Mouse (Mus musculus): ENCODE results near the gene Txndc16.

Txndc16 gene

DNA sequence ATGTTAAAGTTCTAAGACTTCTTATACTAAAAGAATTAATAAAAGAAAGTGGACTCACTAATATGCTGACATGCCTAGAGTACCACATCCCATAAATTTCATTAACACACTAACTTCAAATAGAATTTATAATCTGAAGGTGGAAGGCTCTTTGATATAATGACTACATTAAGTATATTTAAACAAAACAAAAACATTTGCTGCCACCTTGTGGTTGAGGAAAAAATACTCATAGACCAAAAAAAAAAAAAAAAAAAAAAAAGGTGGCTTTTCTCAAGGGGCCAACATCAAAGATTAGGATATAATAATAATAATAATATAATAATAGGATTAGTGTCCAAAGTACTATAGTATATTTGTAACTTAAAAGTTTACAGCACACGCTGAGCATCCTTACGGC, 66.9 kb downstream of the Txndc16 start:
- DNase-seq: no peak

DNA sequence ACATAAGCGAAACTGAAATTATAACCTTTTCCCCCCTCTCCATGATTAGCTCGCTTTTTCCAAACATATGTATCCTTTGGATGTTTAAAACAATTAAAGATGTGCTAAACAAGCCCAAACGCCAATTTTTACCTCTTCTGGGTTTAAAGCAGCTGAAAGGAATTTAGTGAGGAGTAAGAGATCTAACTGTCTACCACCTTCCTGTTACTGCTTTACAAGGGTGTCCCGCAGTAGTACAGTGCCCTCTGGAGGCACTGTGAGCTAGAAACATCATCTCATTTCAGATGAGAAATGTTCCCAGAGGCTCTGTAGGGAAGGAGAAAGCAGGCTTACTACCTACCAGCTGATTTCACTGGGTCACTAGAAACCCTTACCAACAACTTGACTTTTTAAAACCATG, 77.6 kb downstream of the Txndc16 start:
- peak; percentile 21 to 31 for DNase-seq

DNA sequence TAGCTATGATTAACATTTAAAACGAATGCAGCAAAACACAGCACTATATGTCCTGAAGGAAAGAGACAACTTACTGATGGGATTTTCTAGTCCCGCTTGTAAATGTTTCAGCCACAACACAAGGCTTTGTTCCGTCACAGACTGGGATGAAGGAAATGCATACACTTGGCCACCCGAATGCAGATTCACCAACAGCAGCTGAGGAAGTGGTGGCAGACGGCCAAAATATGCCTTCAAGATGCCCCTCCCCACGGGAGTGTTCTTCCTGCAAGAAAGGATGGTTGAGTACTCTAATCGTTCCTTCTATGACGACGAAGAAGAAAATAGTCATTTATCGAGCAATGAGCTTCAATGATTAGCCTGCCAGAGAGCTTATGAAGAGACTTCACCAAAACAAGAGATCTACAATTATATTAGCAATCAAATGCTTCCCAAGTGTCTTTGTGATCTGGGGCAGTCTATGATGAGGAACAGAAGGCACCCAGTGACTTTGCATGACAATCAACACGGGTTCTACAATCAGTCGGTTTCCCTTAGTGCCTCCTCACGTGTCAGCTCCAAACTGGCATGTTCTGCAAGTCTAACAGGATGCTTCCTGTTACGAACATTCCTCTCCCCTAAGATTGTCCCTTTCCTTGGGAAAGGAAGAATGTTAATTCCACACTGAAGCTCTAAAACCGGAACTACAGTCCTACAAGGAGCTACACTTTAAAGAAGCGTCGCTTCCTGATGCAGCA, 79.6 kb downstream of the Txndc16 start:
- no peak for DNase-seq

DNA sequence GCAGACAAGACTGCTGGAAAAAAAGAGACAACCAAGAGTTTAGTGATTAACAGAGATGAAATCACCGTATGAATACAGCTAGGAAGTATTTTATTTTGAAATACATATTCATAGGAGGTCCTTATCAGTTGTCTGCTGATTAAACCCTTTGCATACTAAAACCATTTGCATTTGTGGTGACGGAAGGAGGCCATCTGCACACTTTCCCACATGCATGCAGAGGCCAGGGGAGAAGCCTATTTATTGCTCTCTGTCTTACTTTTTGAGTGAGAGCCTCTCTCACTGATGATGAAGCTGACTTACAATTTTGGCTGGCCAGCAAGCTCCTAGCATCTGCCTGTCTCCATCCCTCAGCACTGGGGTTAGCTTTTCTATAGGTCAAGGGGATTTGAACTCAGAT, 84.2 kb downstream of the Txndc16 start:
- DNase-seq: no peak

DNA sequence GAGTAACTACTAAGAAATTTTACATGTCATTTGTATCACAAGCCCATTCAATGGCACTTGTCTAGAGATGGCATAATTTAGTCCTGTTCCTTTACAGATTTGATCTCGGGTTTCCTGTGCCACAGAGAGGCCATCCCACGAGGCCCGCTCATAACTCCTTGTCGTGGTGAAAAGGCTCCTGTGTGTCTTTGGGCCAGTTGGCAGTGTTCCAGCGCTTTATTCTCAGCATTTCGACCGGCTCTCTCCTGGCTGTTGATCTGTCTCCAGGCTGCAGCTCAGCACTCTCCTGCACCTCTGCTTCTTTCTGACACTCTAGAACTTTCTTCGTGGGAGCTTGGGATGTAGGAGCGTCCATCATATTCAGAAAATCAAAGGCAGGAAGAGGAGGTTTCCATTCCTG, 84.6 kb downstream of the Txndc16 start:
- no peak for DNase-seq

DNA sequence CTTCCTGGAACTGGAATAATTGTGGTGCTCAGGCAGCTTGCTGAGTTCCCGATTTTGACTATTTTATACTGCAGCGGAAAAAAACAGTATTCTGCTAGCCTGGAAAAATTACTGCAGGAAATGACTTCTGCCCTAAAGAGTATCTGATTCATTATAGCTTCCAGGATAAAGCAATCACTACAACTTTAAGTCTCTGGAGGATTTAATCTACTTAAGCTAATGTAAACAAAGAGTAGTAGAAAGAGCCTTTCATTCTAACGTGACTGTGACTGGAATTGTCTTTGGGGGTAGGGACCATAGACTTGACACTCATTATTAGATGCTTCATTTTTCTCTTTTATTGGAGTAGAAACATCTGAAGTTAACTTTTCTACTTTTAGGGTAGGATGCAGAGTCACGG, 101.8 kb downstream of the Txndc16 start:
- DNase-seq: no peak

DNA sequence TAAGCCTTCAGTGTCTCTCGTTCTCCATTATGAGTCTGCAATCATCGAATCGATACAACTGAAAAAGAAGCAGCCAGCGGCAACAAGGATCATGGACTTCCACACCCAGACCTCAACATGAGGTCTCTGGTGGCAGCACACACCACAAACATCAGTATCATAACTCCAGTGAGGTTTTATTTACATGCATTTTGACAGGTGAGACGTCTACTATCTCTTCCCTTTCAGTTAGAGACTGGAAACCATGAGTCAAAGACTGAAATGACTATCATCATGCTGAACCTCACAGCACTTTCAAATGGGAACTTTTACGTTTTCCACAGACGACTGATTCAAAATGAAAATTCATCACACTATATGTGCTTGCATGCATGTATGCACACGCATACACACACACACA, 117.9 kb downstream of the Txndc16 start:
- no peak for DNase-seq

DNA sequence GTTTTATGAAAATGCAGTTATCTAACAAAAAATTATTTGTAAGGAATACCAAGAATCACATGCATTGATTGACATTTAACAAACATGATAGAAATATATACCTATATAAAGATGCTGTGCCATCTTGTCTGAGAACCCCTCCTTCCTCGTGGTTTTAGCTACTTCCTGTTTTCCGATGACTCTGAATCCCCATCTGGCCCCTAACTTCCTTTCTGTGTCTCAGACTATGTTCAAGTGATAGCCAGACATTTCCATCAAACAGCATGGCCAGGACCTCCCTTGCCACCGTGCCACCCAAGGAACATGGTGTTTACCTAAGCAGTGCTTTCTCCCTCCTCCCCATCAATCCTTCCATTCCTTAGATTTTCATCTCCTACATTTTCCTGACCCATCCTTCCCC, 127.8 kb downstream of the Txndc16 start:
- DNase-seq: no peak

DNA sequence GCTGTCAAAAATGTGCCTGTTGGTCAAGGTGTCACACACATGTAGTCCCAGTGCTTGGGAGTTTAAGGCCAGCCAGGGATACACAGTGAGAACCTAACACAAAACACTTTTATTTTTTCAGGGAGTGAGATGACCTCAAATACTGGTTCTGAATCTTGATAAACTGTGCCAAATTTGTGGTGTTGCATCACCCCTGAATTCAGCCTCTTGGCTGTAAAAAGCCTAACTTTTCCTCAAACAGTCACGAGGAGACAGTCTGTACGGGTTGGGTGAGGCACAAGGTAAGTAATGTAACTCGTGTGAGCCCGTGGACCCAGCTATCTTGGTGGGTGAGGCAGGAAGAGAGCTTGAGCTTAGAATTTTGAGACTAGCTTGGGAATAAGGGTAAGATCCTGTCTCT, 130.1 kb downstream of the Txndc16 start:
- no peak for DNase-seq

DNA sequence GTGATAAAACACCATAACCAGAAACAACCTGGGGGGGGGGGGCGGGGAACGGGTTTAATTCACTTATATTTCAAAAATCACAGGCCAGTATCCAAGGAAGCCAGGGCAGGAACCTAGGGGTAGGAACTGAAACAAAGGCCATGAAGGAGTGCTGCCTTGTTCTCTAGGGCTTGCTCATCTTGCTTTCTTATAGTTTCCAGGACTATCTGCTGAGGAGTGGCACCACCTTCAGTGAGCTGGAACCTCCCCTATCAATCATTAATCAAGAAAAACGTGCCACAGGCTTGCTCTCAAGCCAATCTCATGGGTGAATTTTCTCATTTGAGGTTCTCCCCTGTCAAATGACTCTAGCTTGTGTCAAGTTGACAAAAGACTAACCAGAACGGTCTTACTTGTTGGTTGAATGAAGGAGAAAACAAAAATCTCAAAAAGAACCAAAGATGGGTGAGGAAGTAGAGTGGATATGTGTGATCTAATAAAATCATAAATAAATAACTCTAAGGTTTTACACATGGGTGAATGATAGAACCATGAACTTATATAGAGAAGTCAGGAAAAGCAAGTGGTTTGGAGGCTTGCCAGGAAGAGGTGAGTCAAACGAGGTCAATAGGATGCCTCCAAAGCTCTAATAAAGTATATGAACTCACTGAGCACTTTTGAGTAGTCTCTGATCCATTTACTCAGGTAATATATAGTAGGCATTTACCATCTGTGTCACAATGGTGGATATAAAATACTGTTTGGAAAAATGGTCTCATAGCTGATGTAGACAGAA, 134.3 kb downstream of the Txndc16 start:
- DNase-seq: no peak

DNA sequence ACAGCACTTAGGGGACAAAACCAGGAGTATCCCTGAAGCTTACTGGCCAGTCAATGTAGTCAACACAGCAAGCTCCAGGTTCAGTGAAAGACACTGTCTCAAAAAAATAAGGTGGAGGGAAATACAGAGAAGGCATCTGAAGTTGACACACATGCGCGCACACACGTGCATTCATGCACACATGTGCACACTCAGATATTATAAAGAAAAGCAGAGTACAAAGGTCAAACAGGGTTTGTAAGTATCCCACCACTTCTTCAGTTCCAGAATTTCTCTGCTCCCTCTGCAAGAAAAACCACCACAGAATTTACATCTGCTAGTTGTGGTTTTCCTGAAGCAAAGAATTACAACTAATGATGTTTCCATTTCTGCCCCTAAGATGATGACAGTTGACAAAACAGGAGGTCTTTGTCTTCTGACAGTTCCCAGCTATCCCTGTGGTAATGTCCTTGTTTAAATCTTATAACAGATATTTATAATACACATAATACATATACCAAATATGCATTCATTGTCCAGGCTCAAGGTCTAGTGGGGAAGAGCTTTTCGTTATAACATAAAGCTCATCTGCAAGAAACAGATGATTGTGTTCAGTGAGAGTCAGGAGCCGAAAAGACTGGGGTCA, 135.4 kb downstream of the Txndc16 start:
- no peak for DNase-seq

DNA sequence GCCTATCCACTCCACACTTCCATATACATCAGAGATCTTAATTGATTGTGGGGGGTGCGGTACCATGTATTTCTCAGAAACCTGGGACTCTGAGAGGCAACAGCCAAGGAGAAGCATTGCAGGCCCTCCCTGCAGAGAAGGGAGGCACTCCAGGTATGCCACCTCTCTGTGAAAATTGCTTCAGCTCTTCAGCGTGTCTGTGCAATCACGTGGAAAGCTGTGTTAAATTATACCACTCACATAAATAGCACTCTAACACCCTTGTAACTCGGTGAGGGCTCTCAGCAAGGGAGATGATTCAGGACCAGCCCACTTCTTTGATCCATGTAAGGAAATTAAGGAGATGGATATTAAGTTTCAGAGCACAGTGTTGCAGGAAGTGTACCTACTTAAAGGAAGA, 136.6 kb downstream of the Txndc16 start:
- no peak for DNase-seq

Data from lung, adult 18-20 months (tissue).